ENCODE assay signal across 8 mouse cellular contexts in the genomic region with DNA sequence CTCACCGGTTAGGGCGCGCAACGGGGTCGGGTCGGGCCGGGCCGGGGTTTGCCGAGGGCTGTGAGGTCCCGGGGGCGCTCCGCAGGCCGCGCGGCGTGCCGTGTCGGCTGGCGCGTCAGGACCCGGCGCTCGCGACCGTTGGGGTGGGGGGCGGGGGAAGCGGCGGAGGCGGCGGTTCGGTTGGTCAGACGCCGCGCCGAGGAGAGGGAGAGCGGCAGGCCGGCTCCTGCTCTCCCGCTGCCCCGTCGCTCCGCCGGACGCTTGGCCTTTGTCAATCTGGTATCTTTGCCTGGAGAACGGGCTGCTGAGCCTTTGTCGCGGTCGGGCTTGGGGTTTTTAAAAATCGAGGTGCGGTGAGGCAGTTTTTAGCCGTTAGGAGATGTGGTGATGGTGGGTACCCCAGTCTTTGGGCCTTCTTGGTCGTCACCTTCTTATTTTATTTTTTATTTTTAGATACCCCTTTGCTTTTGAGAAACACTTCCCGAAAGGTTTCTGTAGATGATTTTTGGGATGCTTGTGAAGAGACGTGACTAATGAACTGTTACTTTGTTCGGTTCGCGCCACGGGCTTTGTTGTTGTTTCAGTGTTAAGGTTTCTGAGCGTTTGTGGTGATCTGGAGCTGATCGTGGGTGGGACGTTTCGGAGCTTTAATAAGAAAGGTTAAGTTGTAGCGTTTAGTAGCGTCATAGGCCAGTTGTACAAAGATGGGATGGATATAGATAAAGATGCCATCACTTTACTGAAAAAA. TPM values are rescaled to one million over a fixed set of nuclear protein-coding genes. Genes with fewer than 3 reads are reported as not detected.
DNase-seq lines count a peak whose midpoint lies in the region; ATAC-seq and TF ChIP-seq lines count a peak whose summit lies in the region.

A gene (plus strand): TSS at position 141 of the 748 bp plus-strand sequence.

- TF ChIP-seq CTCF in MEL (IDR thresholded peaks at IDR 0.05 in 2 of 3, conservative IDR thresholded peaks at IDR 0.05 in 1 of 3; ENCODE audit: control insufficient read depth in 1 of 3, insufficient read depth in 1 of 3, low read depth in 2 of 3, low read length in 3 of 3, poor library complexity in 1 of 3, severe bottlenecking in 1 of 3): no peak

- DNase-seq in kidney, postnatal 14 days: no peak
- DNase-seq in MEL (ENCODE audit: low read depth, low spot score): no peak
- DNase-seq in midbrain, embryonic 11.5 days (ENCODE audit: low spot score, missing footprints): no peak
- DNase-seq in right cerebral cortex, adult 18-20 months: no peak
- DNase-seq in right cerebral cortex, postnatal 25 days: no peak

- peaks cover 30% of the 10 kb centered on the region for H3K36me3 ChIP-seq in kidney, embryonic 15.5 days
- peaks cover 8 to 18% of the 10 kb centered on the region in 2 experiments for H3K36me3 ChIP-seq in MEL (ENCODE audit: control insufficient read depth in 1 of 2, insufficient read depth in 2 of 2, low read length in 2 of 2)
- peaks cover 45% of the 10 kb centered on the region for H3K36me3 ChIP-seq in erythroblast, embryonic 14.5 days (ENCODE audit: control insufficient read depth)
- no peaks in the 10 kb centered on the region for H3K36me3 ChIP-seq in intestine, embryonic 16.5 days (ENCODE audit: control insufficient read depth, insufficient read depth, low read length)
- H3K36me3 ChIP-seq in midbrain, embryonic 11.5 days (ENCODE audit: control insufficient read depth, insufficient read depth, low read length): no peaks in the 10 kb centered on the region

- H3K9me3 ChIP-seq in kidney, embryonic 15.5 days (replicated peaks): no peaks in the 10 kb centered on the region
- H3K9me3 ChIP-seq in MEL (replicated peaks; ENCODE audit: insufficient read depth, low read length): no peaks in the 10 kb centered on the region
- no peaks in the 10 kb centered on the region for H3K9me3 ChIP-seq in erythroblast, embryonic 14.5 days (ENCODE audit: control insufficient read depth, low read length)
- no peaks in the 10 kb centered on the region for H3K9me3 ChIP-seq in intestine, embryonic 16.5 days (ENCODE audit: control insufficient read depth, low read length)
- no peaks in the 10 kb centered on the region for H3K9me3 ChIP-seq in midbrain, embryonic 11.5 days (ENCODE audit: control insufficient read depth, low read length)

- peak within 1 kb of the TSS; percentile 81 for H3K4me2 ChIP-seq in kidney, embryonic 15.5 days
- peak within 1 kb of the TSS; percentile 62 for H3K4me2 ChIP-seq in intestine, embryonic 16.5 days (ENCODE audit: low read depth, low read length)
- H3K4me2 ChIP-seq in midbrain, embryonic 11.5 days: peak within 1 kb of the TSS; percentile 89

- TF ChIP-seq POLR2A in MEL (IDR thresholded peaks at IDR 0.05; ENCODE audit: control insufficient read depth in 1 of 2, insufficient read depth in 1 of 2, low read depth in 1 of 2, low read length in 2 of 2, poor library complexity in 1 of 2): peak in 1 of 2 experiments; percentile 38; a peak in 2 of 4 replicates

- WGBS in kidney, embryonic 15.5 days: 1% methylated on average over 63 of the region's 63 CpGs
- under 1% methylated on average over 50 of the region's 63 CpGs for WGBS in intestine, embryonic 16.5 days
- WGBS in midbrain, embryonic 11.5 days: under 1% methylated on average over 60 of the region's 63 CpGs

- no peaks in the 10 kb centered on the region for H3K27me3 ChIP-seq in kidney, embryonic 15.5 days
- no peaks in the 10 kb centered on the region for H3K27me3 ChIP-seq in MEL (ENCODE audit: control insufficient read depth in 1 of 2, insufficient read depth in 2 of 2, low read length in 2 of 2)
- no peaks in the 10 kb centered on the region for H3K27me3 ChIP-seq in erythroblast, embryonic 14.5 days (ENCODE audit: control insufficient read depth)
- H3K27me3 ChIP-seq in intestine, embryonic 16.5 days (replicated peaks; ENCODE audit: control insufficient read depth, insufficient read depth, low read length): no peaks in the 10 kb centered on the region
- H3K27me3 ChIP-seq in midbrain, embryonic 11.5 days (ENCODE audit: control insufficient read depth, insufficient read depth, low read length): no peaks in the 10 kb centered on the region

- H3K27ac ChIP-seq in kidney, embryonic 15.5 days: peak within 1 kb of the TSS; percentile 96
- peak within 1 kb of the TSS; percentile 91 for H3K27ac ChIP-seq in MEL (ENCODE audit: control insufficient read depth, low read depth, low read length)
- H3K27ac ChIP-seq in intestine, embryonic 16.5 days (ENCODE audit: low read length): peak within 1 kb of the TSS; percentile 96
- peak within 1 kb of the TSS; percentile 85 for H3K27ac ChIP-seq in midbrain, embryonic 11.5 days (ENCODE audit: low read depth, low read length)

- H3K9ac ChIP-seq in kidney, embryonic 15.5 days: peak within 1 kb of the TSS; percentile 88
- peak within 1 kb of the TSS; percentile 96 for H3K9ac ChIP-seq in MEL (ENCODE audit: control insufficient read depth, low read depth, low read length, poor library complexity, severe bottlenecking)
- peak within 1 kb of the TSS; percentile 89 for H3K9ac ChIP-seq in intestine, embryonic 16.5 days (ENCODE audit: low read depth, low read length)
- peak within 1 kb of the TSS; percentile 79 for H3K9ac ChIP-seq in midbrain, embryonic 11.5 days (ENCODE audit: low read length)

- TF ChIP-seq RAD21 in MEL (IDR thresholded peaks at IDR 0.05; ENCODE audit: low read depth, low read length): no peak

- peaks cover 11% of the 10 kb centered on the region for H3K4me1 ChIP-seq in kidney, embryonic 15.5 days
- peaks cover 0 to 3% of the 10 kb centered on the region in 2 experiments; a peak in 2 of 4 replicates for H3K4me1 ChIP-seq in MEL (ENCODE audit: control insufficient read depth in 1 of 2, insufficient read depth in 2 of 2, low read length in 2 of 2)
- H3K4me1 ChIP-seq in erythroblast, embryonic 14.5 days (ENCODE audit: control insufficient read depth): peaks cover 26% of the 10 kb centered on the region
- peaks cover 4% of the 10 kb centered on the region; the same call in 1 of the 2 replicates for H3K4me1 ChIP-seq in intestine, embryonic 16.5 days (ENCODE audit: control insufficient read depth, insufficient read depth, low read length)
- H3K4me1 ChIP-seq in midbrain, embryonic 11.5 days (ENCODE audit: control insufficient read depth, insufficient read depth, low read length): peaks cover 7% of the 10 kb centered on the region

- peaks cover 37% of the 10 kb centered on the region for H3K79me2 ChIP-seq in MEL (ENCODE audit: control insufficient read depth, insufficient read depth, low read length, poor library complexity)

- TF ChIP-seq EP300 in MEL (IDR thresholded peaks at IDR 0.05; ENCODE audit: low read depth in 1 of 2, low read length in 2 of 2): no peak

- ATAC-seq in kidney, embryonic 15.5 days (replicated peaks; ENCODE audit: low FRiP score): peak; percentile 74; the same call in 1 of the 2 replicates
- ATAC-seq in intestine, embryonic 16.5 days: peak; percentile 70
- ATAC-seq in midbrain, embryonic 11.5 days (ENCODE audit: low FRiP score): no peak

- peak within 1 kb of the TSS; percentile 98 for H3K4me3 ChIP-seq in kidney, embryonic 15.5 days (replicated peaks)
- peak within 1 kb of the TSS; percentile 81 to 83 for H3K4me3 ChIP-seq in MEL (ENCODE audit: control insufficient read depth in 1 of 2, insufficient read depth in 1 of 2, low read depth in 2 of 2, low read length in 2 of 2)
- peak within 1 kb of the TSS; percentile 79 for H3K4me3 ChIP-seq in erythroblast, embryonic 14.5 days (replicated peaks)
- H3K4me3 ChIP-seq in intestine, embryonic 16.5 days (ENCODE audit: low read length): peak within 1 kb of the TSS; percentile 96
- peak within 1 kb of the TSS; percentile 90 for H3K4me3 ChIP-seq in midbrain, embryonic 11.5 days (ENCODE audit: low read depth, low read length)

TF ChIP-seq in MEL, 35 proteins besides CTCF, POLR2A, EP300 and RAD21:
- TF ChIP-seq POLR2AphosphoS5 (IDR thresholded peaks at IDR 0.05; ENCODE audit: borderline replicate concordance, low read depth, low read length) (no peak), ELF1 (IDR thresholded peaks at IDR 0.05; ENCODE audit: low read depth, low read length) (no peak), POLR2AphosphoS2 (IDR thresholded peaks at IDR 0.05; ENCODE audit: low read length) (no peak), E2F4 (IDR thresholded peaks at IDR 0.05; ENCODE audit: borderline replicate concordance, low read depth, low read length) (0 out of 2 replicates have a peak, but pooled peaks have one; percentile 58), MYB (IDR thresholded peaks at IDR 0.05; ENCODE audit: low read depth, low read length) (peak; percentile 83), TBP (IDR thresholded peaks at IDR 0.05; ENCODE audit: low read depth, low read length) (peak; percentile 10; the same call in 1 of the 2 replicates), ZC3H11A (IDR thresholded peaks at IDR 0.05; ENCODE audit: low read depth, low read length) (no peak), NELFE (IDR thresholded peaks at IDR 0.05; ENCODE audit: low read depth, low read length) (peak; percentile 45; the same call in 1 of the 2 replicates), CHD2 (IDR thresholded peaks at IDR 0.05; ENCODE audit: low read length) (no peak), ZMIZ1 (IDR thresholded peaks at IDR 0.05; ENCODE audit: low read depth, low read length) (0 out of 2 replicates have a peak, but pooled peaks have one; percentile 9)

RNA-seq across cellular contexts. Expression of the gene that starts here (rescaled TPM):
- polyA plus RNA-seq in kidney, embryonic 15.5 days (2015; fragmentation: Nextera tagmentation; extraction: Ambion mirVana): 13.7 and 13.9 TPM in 2 replicates
- 19.8 and 23.7 TPM in 2 replicates for total RNA-seq in MEL (2012; rRNA removed)
- polyA plus RNA-seq in MEL (2012; ENCODE audit: insufficient read depth in 1 of 2, insufficient read length in 2 of 2, low read depth in 1 of 2, low replicate concordance in 2 of 2, missing spikeins in 1 of 2): 10 to 100 TPM in 1 of 2 experiments, not detected in 1; 38.5 TPM
- 1.3 and 2.1 TPM in 2 replicates for polyA plus RNA-seq in erythroblast, embryonic 14.5 days (2012)
- 7.0 and 7.4 TPM in 2 replicates for polyA plus RNA-seq in intestine, embryonic 16.5 days (2015; fragmentation: Nextera tagmentation; extraction: Ambion mirVana)
- 21.4 and 24.6 TPM in 2 replicates for polyA plus RNA-seq in midbrain, embryonic 11.5 days (2014; fragmentation: Nextera tagmentation; extraction: Ambion mirVana)
